Mouse (Mus musculus) CH12.LX (cell line): Measurements from ENCODE around the gene Fcer1g. TPM values are rescaled to one million over a fixed set of nuclear protein-coding genes. Genes with fewer than 3 reads are reported as not detected.

Source experiments
- DNase-seq: peaks from one replicate; pipeline ENCODE4 v3.0.0-alpha.2; 2013; ENCODE audit errors: extremely low read depth
- H3K27ac ChIP-seq: 2 replicates; pipeline ENCODE4 v1.5.1; 2012; ENCODE audit warnings: low read depth, mild to moderate bottlenecking, control low read depth, moderate library complexity; ENCODE audit not compliant: insufficient read depth
- H3K27me3 ChIP-seq: replicated peaks from 2 replicates; pipeline ENCODE3; 2012; ENCODE audit warnings: inconsistent platforms
- H3K36me3 ChIP-seq, 2 experiments: replicated peaks in 1 of 2; 2 replicates each; pipeline versions ENCODE3 to v1.6.1; 2012; ENCODE audit warnings: inconsistent platforms in 1 of 2, low read length in 1 of 2, mild to moderate bottlenecking in 1 of 2, mixed read lengths in 1 of 2, moderate library complexity in 1 of 2; ENCODE audit not compliant: control insufficient read depth in 1 of 2, insufficient read depth in 1 of 2
- H3K4me1 ChIP-seq, 2 experiments: 2 replicates each; pipeline ENCODE4 v1.6.1; 2012; ENCODE audit warnings: inconsistent platforms in 1 of 2, moderate library complexity in 1 of 2; ENCODE audit not compliant: insufficient read depth in 2 of 2, control insufficient read depth in 1 of 2
- H3K4me2 ChIP-seq: 2 replicates; pipeline ENCODE4 v1.6.1; 2012; ENCODE audit warnings: low read depth, mild to moderate bottlenecking, control low read depth; ENCODE audit not compliant: poor library complexity, insufficient read depth, severe bottlenecking
- H3K4me3 ChIP-seq, 3 experiments: fragments of 150-350 bp in 1 of 3; sonication (generic) in 1 of 3; replicated peaks in 1 of 3; 2 replicates each; pipeline versions ENCODE3 to v1.5.1; 2011 to 2012; ENCODE audit warnings: low read depth in 2 of 3, low read length in 2 of 3, mild to moderate bottlenecking in 2 of 3, moderate library complexity in 2 of 3, control low read depth in 1 of 3, improper control_type of control experiment in 1 of 3, inconsistent platforms in 1 of 3, mixed read lengths in 1 of 3; ENCODE audit not compliant: poor library complexity in 1 of 3
- H3K79me2 ChIP-seq: replicated peaks from 2 replicates; pipeline ENCODE4 v1.6.1; 2012; ENCODE audit warnings: mild to moderate bottlenecking, moderate library complexity; ENCODE audit not compliant: control insufficient read depth, poor library complexity, insufficient read depth, severe bottlenecking; ENCODE audit errors: extremely low read depth
- H3K9ac ChIP-seq: 2 replicates; pipeline ENCODE4 v1.6.1; 2012; ENCODE audit warnings: low read depth, mild to moderate bottlenecking, control low read depth, moderate library complexity; ENCODE audit not compliant: insufficient read depth
- H3K9me3 ChIP-seq: replicated peaks from 2 replicates; pipeline ENCODE3; 2012; ENCODE audit warnings: low read length, inconsistent platforms, mixed read lengths
- CHD2 ChIP-seq: IDR thresholded peaks from 2 replicates; pipeline ENCODE4 v1.6.1; 2011; ENCODE audit warnings: low read length, improper control_type of control experiment
- CTCF ChIP-seq, 2 experiments: IDR thresholded peaks in 1 of 2; conservative IDR thresholded peaks in 1 of 2; 2 replicates each; pipeline ENCODE4 v1.5.1; 2011 to 2012; ENCODE audit warnings: low read depth in 2 of 2, low read length in 2 of 2, improper control_type of control experiment in 1 of 2, inconsistent platforms in 1 of 2, mild to moderate bottlenecking in 1 of 2, moderate library complexity in 1 of 2
- ELF1 ChIP-seq: IDR thresholded peaks from 2 replicates; pipeline ENCODE4 v1.6.1; 2014; ENCODE audit warnings: low read depth, mild to moderate bottlenecking, inconsistent platforms, low read length, improper control_type of control experiment
- EP300 ChIP-seq: IDR thresholded peaks from 2 replicates; pipeline ENCODE4 v1.6.1; 2011; ENCODE audit warnings: low read length, improper control_type of control experiment
- ETS1 ChIP-seq: conservative IDR thresholded peaks from 2 replicates; pipeline ENCODE4 v1.6.1; 2012; ENCODE audit warnings: low read depth, mild to moderate bottlenecking, inconsistent platforms, low read length, improper control_type of control experiment, moderate library complexity
- GABPA ChIP-seq: IDR thresholded peaks from 2 replicates; pipeline ENCODE4 v1.6.1; 2012; ENCODE audit warnings: low read depth, low read length, improper control_type of control experiment, inconsistent platforms; ENCODE audit not compliant: insufficient replicate concordance
- HCFC1 ChIP-seq: IDR thresholded peaks from 2 replicates; pipeline ENCODE4 v1.6.1; 2012; ENCODE audit warnings: low read depth, mild to moderate bottlenecking, inconsistent platforms, low read length, improper control_type of control experiment
- IRF4 ChIP-seq: IDR thresholded peaks from 2 replicates; pipeline ENCODE4 v1.6.1; 2014; ENCODE audit warnings: low read depth, mild to moderate bottlenecking, inconsistent platforms, low read length, improper control_type of control experiment
- KAT2A ChIP-seq: IDR thresholded peaks from 2 replicates; pipeline ENCODE4 v1.6.1; 2012; ENCODE audit warnings: low read length, improper control_type of control experiment, inconsistent platforms; ENCODE audit not compliant: insufficient replicate concordance
- MAFK ChIP-seq: IDR thresholded peaks from 2 replicates; pipeline ENCODE4 v1.6.1; 2011; ENCODE audit warnings: low read length, improper control_type of control experiment; ENCODE audit not compliant: insufficient replicate concordance
- MAZ ChIP-seq: IDR thresholded peaks from 2 replicates; pipeline ENCODE4 v1.6.1; 2012; ENCODE audit warnings: low read depth, mild to moderate bottlenecking, inconsistent platforms, low read length, improper control_type of control experiment, moderate library complexity
- MXI1 ChIP-seq: IDR thresholded peaks from 2 replicates; pipeline ENCODE4 v1.6.1; 2011; ENCODE audit warnings: mild to moderate bottlenecking, low read depth, low read length, improper control_type of control experiment
- MYC ChIP-seq: IDR thresholded peaks from 2 replicates; pipeline ENCODE4 v1.6.1; 2011; ENCODE audit warnings: low read depth, mild to moderate bottlenecking, improper control_type of control experiment, low read length
- NRF1 ChIP-seq: IDR thresholded peaks from 2 replicates; pipeline ENCODE4 v1.6.1; 2014; ENCODE audit warnings: low read depth, mild to moderate bottlenecking, inconsistent platforms, low read length, improper control_type of control experiment, moderate library complexity
- RAD21 ChIP-seq: IDR thresholded peaks from 2 replicates; pipeline ENCODE4 v1.6.1; 2011; ENCODE audit warnings: low read depth, mild to moderate bottlenecking, low read length, improper control_type of control experiment, moderate library complexity
- RCOR1 ChIP-seq: conservative IDR thresholded peaks from 2 replicates; pipeline ENCODE4 v1.6.1; 2012; ENCODE audit warnings: low read depth, mild to moderate bottlenecking, inconsistent platforms, low read length, improper control_type of control experiment
- SIN3A ChIP-seq: IDR thresholded peaks from 2 replicates; pipeline ENCODE4 v1.6.1; 2012; ENCODE audit warnings: low read length, improper control_type of control experiment, inconsistent platforms
- TBP ChIP-seq: conservative IDR thresholded peaks from 2 replicates; pipeline ENCODE4 v1.6.1; 2011; ENCODE audit warnings: low read depth, low read length, improper control_type of control experiment
- TCF12 ChIP-seq: IDR thresholded peaks from 2 replicates; pipeline ENCODE4 v1.6.1; 2014; ENCODE audit warnings: low read depth, mild to moderate bottlenecking, inconsistent platforms, low read length, improper control_type of control experiment
- UBTF ChIP-seq: IDR thresholded peaks from 2 replicates; pipeline ENCODE4 v1.6.1; 2012; ENCODE audit warnings: low read depth, mild to moderate bottlenecking, inconsistent platforms, low read length, improper control_type of control experiment, moderate library complexity
- USF1 ChIP-seq: IDR thresholded peaks from 2 replicates; pipeline ENCODE4 v1.6.1; 2014; ENCODE audit warnings: low read depth, mild to moderate bottlenecking, inconsistent platforms, low read length, improper control_type of control experiment
- ZC3H11A ChIP-seq: IDR thresholded peaks from 2 replicates; pipeline ENCODE4 v1.6.1; 2012; ENCODE audit warnings: low read depth, mild to moderate bottlenecking, inconsistent platforms, low read length, improper control_type of control experiment
- ZKSCAN1 ChIP-seq: IDR thresholded peaks from 2 replicates; pipeline ENCODE4 v1.6.1; 2012; ENCODE audit warnings: low read depth, inconsistent platforms, low read length, improper control_type of control experiment, borderline replicate concordance
- ZMIZ1 ChIP-seq: IDR thresholded peaks from 2 replicates; pipeline ENCODE4 v1.6.1; 2012; ENCODE audit warnings: low read depth, mild to moderate bottlenecking, inconsistent platforms, low read length, improper control_type of control experiment
- dilution Hi-C: fragments of 300-500 bp; cut with MboI; formaldehyde crosslinking; loops from 2 replicates; pipeline ENCODE4 v1.14.3; 2020; ENCODE audit warnings: low sequenced_read_pairs; ENCODE audit not compliant: extremely low pct_unique_long_range_greater_than_20kb, extremely low pct_ligation_motif_present
- in situ Hi-C: fragments of 300-500 bp; cut with MboI; formaldehyde crosslinking; loops from 3 replicates; pipeline ENCODE4 v1.14.3; 2019; ENCODE audit warnings: low sequenced_read_pairs, low pct_ligation_motif_present, low pct_unique_long_range_greater_than_20kb, mixed read lengths
- polyA plus RNA-seq: library from polyadenylated mRNA; unstranded; fragments of >175 nt; gene quantifications from 2 replicates; pipeline ENCODE4 v1.2.1, GENCODE M21; 2012; ENCODE audit warnings: low read depth; ENCODE audit not compliant: insufficient read length
- total RNA-seq, 2 experiments: library from RNA; depleted of rRNA; stranded (reverse); fragments of 300-350 nt in 1 of 2; fragments of >200 nt in 1 of 2; gene quantifications; 2 replicates each; pipeline ENCODE4 v1.2.3; 2012 to 2014

The Fcer1g gene
- total and polyA plus RNA-seq, 3 experiments, result 10.1 to 51.2 (median 31.3) TPM

DNA sequence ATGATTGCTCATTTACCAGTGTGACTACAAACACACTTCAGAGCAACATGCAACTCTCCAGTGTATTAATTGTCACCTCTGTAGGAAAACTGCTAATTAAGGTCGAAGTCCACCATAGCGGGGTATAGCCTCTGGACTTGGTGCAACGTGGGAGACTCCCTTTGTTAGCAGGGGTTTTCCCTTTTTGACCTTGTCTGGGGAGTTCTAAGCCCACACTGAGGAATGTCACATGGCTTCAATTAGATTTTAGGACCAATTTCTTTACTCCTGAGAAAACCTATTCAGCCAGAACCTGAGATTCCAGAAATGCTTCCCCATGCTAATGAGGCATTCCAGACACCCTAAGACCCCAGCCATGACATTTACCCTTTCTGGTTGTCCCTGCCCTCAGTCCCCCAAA is 4.0 kb downstream of the Fcer1g start:
- Histone ChIP-seq H3K9ac (no peak overlapping the region), H3K27ac (no peak overlapping the region), H3K4me3 (no peak overlapping the region), H3K9me3 (no peaks in the 10 kb centered on the region), H3K36me3 (peaks cover 14 to 26% of the 10 kb centered on the region in 2 experiments), H3K79me2 (no peaks in the 10 kb centered on the region), H3K4me2 (no peak overlapping the region), H3K27me3 (no peaks in the 10 kb centered on the region)
- dilution Hi-C loops, result no loop called here
- TF ChIP-seq ZKSCAN1, result no peak
- no peak for TF ChIP-seq ETS1
- TF ChIP-seq ZMIZ1, result no peak
- TF ChIP-seq, all 38 proteins: peak for 0
- H3K4me1 ChIP-seq, result peaks cover 11 to 73% of the 10 kb centered on the region in 2 experiments
- in situ Hi-C loops, result no loop called here
- DNase-seq, result no peak

DNA sequence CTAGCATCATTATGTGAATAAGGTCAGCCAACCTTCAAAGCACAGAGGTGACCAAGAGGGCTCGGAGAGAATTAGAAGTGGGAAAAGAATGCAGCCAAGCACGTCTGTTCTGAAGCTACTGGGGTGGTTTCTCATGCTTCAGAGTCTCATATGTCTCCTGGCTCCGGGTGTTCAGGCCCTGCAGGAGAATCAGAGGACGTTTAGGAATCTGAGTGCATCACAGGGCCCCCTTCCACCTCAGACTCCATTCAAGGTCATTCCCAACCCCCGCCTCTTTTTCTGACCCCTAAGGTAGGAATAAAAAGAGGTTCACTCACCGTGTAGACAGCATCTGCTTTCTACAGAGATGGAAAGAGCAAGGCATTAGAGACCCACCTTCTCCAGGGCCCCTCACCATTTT is 4.4 kb downstream of the Fcer1g start:
- dilution Hi-C loops (no loop called here), in situ Hi-C loops (loop anchor here (10.0 kb wide), 1 partner anchor 335 kb away; no protein-coding TSS in a partner anchor)
- Histone ChIP-seq H3K4me2 (no peak overlapping the region), H3K27me3 (no peaks in the 10 kb centered on the region), H3K79me2 (no peaks in the 10 kb centered on the region), H3K4me1 (peaks cover 11 to 68% of the 10 kb centered on the region in 2 experiments), H3K36me3 (peaks cover 10 to 21% of the 10 kb centered on the region in 2 experiments), H3K27ac (no peak overlapping the region), H3K9me3 (no peaks in the 10 kb centered on the region), H3K4me3 (no peak overlapping the region), H3K9ac (no peak overlapping the region)
- DNase-seq, result no peak
- TF ChIP-seq ELF1 (no peak), IRF4 (no peak), CTCF (conservative IDR thresholded peaks at IDR 0.05 in 1 of 2, IDR thresholded peaks at IDR 0.05 in 1 of 2; ENCODE audit: low read depth in 2 of 2, low read length in 2 of 2) (no peak), RCOR1 (no peak), NRF1 (no peak), MAZ (no peak), MAFK (no peak)

DNA sequence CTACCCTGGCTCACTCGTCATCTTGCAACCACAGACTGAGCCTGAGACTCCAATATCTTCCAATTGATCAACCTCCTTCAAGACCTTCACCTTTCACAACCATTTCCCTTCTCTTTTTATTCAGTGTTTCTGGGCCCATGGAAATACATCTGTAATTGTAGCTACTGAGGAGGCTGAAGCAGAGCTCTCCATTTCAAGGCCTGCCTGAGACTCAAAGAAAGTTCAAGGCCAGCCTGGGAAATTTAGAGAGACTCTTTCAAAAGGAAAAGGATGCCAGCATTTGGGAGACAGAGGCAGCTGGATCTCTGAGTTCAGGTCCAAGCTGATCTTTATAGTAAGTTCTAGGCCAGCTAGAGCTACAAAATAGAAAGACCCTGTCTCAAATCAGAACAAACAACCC is 6.3 kb downstream of the Fcer1g start:
- H3K4me3 ChIP-seq, result no peak overlapping the region
- dilution Hi-C loops, result no loop called here

More for the DNA sequence above, 6.3 kb downstream of the Fcer1g start:
- TF ChIP-seq ZKSCAN1 (no peak), TCF12 (no peak), MYC (no peak), RCOR1 (no peak), TBP (no peak), HCFC1 (no peak), ZC3H11A (no peak), KAT2A (no peak), USF1 (no peak), MAFK (no peak), CHD2 (no peak), UBTF (no peak), RAD21 (no peak), GABPA (no peak), SIN3A (no peak), EP300 (no peak), CTCF (conservative IDR thresholded peaks at IDR 0.05 in 1 of 2, IDR thresholded peaks at IDR 0.05 in 1 of 2; ENCODE audit: low read depth in 2 of 2, low read length in 2 of 2) (no peak), NRF1 (no peak), MXI1 (no peak)
- TF ChIP-seq, all 38 proteins: peak for 0
- no peaks in the 10 kb centered on the region for H3K79me2 ChIP-seq
- no peaks in the 10 kb centered on the region for H3K9me3 ChIP-seq
- no peak overlapping the region for H3K4me2 ChIP-seq
- no peak overlapping the region for H3K27ac ChIP-seq
- no peak overlapping the region for H3K9ac ChIP-seq
- H3K36me3 ChIP-seq, result peaks cover 0 to 12% of the 10 kb centered on the region in 2 experiments
- DNase-seq, result no peak
- H3K4me1 ChIP-seq, result peaks cover 11 to 53% of the 10 kb centered on the region in 2 experiments
- in situ Hi-C loops, result loop anchor here (10.0 kb wide), 1 partner anchor 333 kb away; no protein-coding TSS in a partner anchor
- no peaks in the 10 kb centered on the region for H3K27me3 ChIP-seq
